Mouse (Mus musculus) ovary, adult 18-20 months (tissue): ENCODE measurements around the gene Atxn7l3b.
A peak's percentile ranks its signal among the peaks of the same experiment; 100 is the strongest.
"Not testable (repeated sequence)": the region's sequence is repeated elsewhere in the genome, so short reads cannot be mapped to it uniquely, and the experiment has no call there.

ENCODE experiments used
- DNase-seq: peaks from one replicate; pipeline ENCODE4 v3.0.0; 2022; ENCODE audit warnings: low spot score, mixed read lengths

The Atxn7l3b gene

DNA sequence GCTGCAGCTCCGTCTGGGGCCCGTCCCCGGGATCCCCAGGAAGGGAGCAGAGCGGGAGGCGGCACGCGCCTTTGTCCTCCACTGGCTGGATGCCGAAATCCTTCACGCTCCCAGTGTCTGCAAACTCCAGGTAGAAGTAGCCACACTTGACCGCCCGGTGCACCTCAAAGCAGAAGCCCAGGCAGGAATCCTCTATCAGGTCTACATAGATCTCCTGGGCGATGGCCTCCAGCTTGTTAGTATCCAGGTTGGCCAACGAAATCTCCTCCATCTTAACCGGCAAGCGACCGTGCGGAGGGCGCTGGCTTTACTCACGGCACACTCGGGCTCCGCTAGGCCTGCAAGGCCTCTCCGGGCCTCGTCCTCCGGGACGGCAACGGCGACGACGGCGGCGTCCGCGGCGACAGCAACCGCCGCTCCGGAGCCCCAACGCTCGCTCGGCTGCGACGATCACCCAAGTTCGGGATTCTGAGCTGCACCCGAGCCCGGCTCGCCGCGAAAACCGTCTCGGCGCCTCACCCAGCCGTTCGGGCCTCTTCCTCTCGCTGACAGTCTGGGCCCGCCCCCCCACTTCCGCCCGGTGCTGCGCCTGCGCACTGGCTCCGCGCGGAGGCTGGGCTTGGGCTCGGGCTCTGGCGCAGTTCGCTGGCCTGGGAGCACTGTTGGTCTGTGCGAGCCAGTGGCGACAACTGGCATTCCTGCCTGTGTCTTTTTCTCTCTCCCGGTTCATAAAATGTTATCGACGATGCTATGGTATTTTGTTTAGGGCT is at the start of gene Atxn7l3b:
Gene Atxn7l3b, minus strand, starts transcription at position 550 of the 770 bp plus-strand sequence.
- DNase-seq, result peak; percentile 91

GRCm38 (mm10) chr10:112977586-112977985 is 48.8 kb upstream of the Atxn7l3b start:
- no peak for DNase-seq

- peak; percentile 66 for DNase-seq
Observed at GRCm38 (mm10) chr10:112973286-112974026, 44.7 kb upstream of the Atxn7l3b start.

DNA sequence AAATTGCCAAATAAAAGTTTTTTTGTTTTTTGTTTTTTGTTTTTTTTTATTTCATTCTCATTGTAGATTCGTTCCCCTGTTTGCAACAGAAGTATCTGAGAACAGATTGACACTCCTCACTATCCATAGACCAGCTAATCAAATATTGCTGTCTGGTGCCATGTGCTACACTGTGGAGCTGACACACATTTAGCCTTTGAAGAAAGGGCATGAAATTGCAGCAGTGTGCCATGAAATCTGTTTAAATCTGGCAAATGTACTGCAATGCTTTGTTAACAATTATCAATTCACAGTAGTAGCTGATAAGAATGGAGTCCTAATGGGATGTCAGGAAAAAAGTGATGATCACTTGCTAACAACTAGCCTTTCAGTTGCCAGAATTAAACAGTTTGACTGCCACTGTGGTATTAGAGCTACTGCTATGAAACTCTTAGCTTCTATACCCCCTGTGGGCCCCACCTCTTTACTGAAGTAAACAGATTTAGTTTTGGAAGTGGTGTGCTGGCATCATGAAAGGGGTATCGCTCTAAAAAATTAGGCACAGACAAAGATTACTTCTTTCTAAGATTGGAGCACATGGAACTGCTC is 41.3 kb upstream of the Atxn7l3b start:
- no peak for DNase-seq

DNA sequence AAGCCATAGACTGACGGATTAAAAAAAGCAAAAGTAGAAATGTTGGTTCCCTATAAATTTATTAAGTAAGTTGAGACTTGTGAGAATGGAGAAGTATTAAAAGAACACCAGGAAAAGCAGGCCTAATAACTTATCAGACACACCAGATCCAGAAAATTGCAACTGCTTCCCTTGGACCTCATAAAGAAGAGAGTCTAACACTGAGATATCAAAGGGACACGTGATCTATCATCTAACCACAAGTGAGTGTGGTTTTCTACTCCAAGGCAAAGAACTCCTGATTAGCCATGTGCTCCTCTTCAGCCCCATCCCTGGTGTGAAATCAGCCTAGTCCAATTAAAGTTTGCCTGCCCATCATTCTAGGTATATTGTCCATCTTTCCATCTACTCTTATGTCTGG is 38.8 kb upstream of the Atxn7l3b start:
- no peak for DNase-seq

GRCm38 (mm10) chr10:112962216-112962615 is 33.4 kb upstream of the Atxn7l3b start:
- DNase-seq, result not testable (repeated sequence)

GRCm38 (mm10) chr10:112954140-112954539 is 25.3 kb upstream of the Atxn7l3b start:
- no peak for DNase-seq

DNA sequence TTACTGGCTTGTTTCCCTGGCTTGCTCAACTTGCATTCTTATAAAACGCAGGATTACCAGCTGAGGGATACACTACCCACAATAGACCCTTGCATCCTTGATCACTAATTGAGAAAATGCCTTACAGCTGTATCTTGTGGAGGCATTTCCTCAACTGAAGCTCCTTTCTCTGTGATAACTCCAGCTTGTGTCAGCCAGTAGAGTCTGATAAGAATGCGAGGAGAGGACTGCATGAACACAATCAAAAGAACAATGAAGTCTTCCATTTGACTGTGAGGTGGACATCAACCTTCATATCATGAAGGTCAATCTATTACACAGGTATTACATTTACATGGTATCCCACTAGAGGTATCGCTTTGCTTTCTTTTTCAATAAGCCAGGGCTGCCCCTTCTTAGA is 19.7 kb upstream of the Atxn7l3b start:
- DNase-seq, result no peak

DNA sequence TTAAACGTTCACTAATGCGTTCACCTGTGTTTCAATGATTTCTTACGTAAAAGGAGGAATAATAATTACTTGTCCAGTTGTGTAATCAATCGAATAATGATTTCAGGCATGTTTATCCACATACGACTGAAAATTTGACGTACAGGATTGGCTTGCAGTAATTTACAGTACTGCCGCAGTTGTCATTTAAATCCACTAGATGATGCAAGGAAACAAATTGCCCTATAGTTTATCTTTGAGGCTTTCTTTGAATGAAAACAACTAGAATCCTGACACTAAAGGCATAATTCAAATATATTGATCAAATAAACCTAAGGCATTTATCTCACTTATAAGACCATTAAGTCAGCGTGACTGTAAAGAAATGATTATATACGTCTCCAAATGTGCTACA is 418 bp upstream of the Atxn7l3b start:
- DNase-seq, result no peak

- no peak for DNase-seq
Observed at GRCm38 (mm10) chr10:112926961-112927360, 1.8 kb downstream of the Atxn7l3b start.

GRCm38 (mm10) chr10:112926271-112926670 is 2.5 kb downstream of the Atxn7l3b start:
- no peak for DNase-seq

GRCm38 (mm10) chr10:112916575-112917190 is 12.1 kb downstream of the Atxn7l3b start:
- no peak for DNase-seq

DNA sequence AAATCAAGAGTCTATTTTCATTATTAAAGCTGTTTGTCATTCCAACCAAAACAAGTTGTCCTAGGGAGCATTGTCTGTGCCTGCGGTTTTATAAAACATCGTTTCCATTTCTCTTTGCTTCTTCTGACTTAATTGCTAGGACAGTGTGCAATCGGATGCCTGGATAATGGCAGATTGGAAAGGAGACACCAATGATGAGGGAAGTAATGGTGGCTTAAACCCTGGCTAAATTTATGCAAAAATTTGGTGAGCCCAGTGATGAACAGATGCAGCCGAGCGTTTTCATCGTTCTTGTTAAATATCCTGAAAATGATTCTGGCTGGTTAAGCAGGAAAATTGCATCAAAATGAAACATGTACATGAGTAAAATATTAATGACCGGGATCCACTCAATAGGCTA is 28.6 kb downstream of the Atxn7l3b start:
- no peak for DNase-seq

DNA sequence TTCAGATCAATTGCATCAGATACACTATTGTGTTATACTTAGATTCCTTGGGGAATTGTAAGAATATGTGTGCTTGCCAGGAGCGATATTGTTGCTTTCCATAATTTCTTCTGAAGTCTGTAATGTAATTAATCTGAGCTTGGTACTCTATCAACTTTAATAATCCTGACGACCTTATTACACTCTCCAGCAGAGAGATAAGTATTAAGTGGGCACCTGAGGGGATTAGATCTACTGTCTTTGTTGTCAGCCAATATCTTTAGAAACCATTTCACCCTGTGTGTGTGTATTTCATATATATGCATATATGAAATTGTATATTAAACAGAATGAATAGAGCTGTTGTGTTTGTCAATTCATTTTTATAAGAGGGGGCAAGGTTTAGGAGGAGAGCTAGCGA is 29.0 kb downstream of the Atxn7l3b start:
- DNase-seq, result no peak

DNA sequence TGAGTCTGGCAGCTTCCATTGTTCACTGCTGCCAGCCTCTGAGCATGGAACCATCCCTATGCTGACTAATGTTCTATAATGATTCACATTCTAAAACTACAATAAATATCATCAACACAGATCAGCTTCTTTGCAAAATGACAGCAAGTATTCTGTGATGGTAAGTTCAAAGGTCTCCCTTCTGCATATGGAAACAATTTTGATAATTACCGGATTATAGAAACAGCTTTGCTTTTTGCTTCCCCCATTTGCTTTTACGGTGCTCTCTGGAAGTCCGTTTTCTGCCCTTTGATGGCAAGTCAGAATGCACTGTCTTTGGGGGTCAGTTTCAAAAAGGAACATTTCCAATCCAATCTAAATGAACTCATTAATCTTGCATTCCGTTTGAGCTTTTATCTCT is 32.2 kb downstream of the Atxn7l3b start:
- no peak for DNase-seq

- DNase-seq, result no peak
Observed at GRCm38 (mm10) chr10:112893622-112894252, 35.1 kb downstream of the Atxn7l3b start.

DNA sequence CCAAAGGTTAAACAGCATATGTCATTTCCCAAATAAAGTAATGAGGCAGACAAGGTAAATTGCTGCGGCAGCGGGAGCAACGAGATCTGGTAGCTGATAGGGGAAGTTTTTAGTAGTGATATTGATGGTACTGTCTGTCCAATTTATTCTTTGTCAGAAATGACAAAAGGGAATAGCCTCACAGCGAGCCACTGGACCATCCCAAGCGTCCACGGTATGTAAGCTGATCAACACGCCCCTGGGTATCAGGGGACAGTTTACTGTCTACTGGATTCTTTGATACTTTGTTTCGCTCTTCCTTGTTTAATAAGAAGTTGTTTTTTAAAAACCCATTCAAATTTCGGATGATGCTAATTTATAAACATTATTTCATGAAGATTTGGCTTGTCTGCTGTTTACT is 44.7 kb downstream of the Atxn7l3b start:
- no peak for DNase-seq

DNA sequence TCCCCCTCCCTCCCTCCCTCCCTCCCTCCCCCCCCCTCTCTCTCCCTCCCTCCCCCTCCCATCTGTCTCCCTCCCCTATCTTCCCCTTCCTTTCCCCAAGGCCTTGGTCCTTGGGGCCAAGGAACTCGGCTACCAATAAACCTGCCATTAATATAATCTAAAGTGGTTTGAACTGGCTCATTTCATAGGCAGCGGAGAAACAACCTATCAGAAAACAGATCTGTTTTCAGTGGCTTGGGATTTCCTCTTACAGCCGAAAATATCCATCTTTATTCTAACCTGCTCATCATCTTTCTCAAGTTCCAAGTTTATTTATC is 45.2 kb downstream of the Atxn7l3b start:
- no peak for DNase-seq

GRCm38 (mm10) chr10:112882789-112883687 is 45.8 kb downstream of the Atxn7l3b start:
- DNase-seq, result peak; percentile 5

DNA sequence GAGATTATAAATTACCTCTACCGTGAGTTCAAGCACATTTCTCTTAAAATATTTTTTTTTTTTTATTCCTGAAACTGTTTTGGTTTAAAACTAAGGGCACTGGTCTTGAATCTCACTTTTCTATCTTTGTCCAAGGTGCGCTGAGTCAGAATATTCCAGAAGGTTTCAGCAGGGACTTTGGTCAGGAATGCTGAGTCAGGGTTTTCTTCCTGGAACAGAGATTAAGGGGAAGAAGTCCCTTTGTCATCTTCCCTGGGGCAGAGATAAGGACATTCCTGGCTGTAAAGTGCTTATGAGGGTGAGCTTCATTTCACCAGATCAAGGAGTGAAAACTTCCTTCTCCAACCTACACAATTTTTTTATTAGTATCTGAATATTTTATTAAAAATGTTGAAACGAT is 46.7 kb downstream of the Atxn7l3b start:
- DNase-seq, result no peak
